Mouse (Mus musculus) layer of hippocampus, postnatal 36 days (tissue): Measurements from ENCODE around the gene Foxj3. TPM values are rescaled to one million over a fixed set of nuclear protein-coding genes. Genes with fewer than 3 reads are reported as not detected.

Experiments used
- DNase-seq, 2 experiments: peaks; one replicate each; pipeline ENCODE4 v3.0.0; 2022
- total RNA-seq, 2 experiments: library from RNA; stranded (reverse); gene quantifications; 2 replicates each; pipeline ENCODE4 v1.2.3; 2021

The Foxj3 gene
- total RNA-seq, 2 experiments from 2014 or later: 63.6 to 72.9 TPM

DNA sequence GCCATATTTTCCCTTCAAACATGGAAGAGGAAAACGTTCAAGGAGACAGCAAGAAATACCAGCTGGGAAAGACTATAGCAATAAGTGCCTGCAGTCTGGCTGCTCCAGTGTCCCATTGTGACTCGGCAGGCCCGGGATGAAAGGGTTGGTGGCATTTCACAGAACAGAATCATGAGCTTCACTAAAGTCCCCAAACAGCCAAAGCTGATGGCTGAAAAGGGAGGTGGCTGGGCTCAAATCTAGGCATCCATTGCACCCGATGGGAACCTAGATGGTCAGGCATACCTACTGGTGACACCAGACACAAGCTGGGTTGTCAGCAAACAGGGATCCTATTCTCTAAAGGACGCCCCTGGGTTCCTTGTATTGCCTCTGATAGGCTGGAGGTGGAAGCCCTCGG is 101.1 kb downstream of the Foxj3 start:
- no peak for DNase-seq

DNA sequence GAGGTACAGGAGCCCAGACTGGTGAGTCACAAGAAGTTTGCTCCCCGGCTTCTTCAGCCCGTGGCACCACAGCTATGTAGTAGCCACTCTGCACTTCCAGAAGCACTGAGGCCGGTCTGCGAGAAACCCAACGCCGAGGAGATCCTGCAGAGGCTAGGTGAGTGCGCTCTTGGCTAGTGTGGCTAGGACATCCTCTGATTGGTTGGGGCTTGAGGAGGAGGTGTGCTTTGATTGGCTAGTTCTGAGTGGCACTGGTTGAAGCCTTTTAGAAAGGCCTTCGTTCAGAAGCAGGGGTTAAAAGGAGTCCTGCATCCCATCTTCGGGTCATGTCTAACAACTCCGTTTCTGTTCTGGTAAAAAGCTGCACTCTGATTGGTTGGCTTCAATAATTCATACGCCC is 101.9 kb downstream of the Foxj3 start:
- no peak for DNase-seq

DNA sequence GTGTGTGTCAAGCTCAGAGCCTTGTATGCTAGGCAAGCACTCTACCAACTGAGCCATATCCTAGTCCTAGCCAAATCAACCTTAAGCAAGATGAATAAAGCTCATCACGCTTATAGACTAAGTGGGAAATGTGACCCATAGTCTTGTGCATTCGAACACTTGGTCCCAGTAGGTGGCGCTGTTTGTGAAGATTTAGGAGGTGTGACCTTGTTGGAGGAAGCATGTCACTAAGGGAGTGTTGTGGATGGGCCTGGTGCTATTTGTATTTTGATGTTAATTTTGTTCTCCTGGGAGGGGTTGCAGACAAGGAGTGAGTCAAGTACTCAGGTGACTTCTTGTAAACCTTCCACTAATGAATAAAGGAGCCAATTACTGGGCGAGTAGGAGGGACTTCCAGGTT is 105.9 kb downstream of the Foxj3 start:
- no peak for DNase-seq

DNA sequence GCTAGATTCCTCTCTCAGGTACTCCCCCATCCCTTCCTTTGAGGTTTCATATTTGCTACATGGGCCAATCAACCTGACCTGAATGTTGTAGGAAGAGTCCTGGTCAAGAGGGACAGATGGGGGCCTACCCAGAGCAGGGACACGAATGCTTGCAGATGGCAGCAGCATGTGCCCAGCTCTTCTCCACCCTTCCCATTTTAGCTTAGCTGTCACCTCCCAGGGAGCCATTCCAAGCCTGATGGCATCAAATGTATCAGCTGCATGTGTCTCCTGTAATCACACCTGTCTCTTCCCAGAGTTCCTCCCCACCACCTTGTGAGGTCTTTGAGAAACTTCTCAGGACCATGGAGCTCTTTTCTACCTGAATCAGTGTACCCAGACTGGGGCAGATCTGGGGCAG is 120.2 kb downstream of the Foxj3 start:
- no peak for DNase-seq

DNA sequence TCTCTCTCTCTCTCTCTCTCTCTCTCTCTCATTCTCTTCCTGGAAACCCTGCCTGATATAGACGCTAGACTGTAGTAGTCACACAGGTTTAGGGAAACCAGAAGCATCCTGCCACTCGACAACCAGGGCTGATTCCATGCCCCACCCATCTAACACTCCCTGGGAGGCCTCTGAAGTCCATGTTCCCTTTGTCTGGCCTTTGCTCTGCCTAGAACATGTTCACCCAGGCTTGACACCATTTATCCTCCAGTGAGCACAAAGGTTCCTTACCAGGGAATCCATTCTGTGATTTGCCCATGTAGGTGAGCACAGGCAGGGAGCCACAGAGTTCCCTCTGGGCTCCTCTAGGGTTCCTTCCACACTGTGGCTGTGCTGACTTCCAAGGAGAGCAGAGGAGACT is 121.4 kb downstream of the Foxj3 start:
- no peak for DNase-seq

DNA sequence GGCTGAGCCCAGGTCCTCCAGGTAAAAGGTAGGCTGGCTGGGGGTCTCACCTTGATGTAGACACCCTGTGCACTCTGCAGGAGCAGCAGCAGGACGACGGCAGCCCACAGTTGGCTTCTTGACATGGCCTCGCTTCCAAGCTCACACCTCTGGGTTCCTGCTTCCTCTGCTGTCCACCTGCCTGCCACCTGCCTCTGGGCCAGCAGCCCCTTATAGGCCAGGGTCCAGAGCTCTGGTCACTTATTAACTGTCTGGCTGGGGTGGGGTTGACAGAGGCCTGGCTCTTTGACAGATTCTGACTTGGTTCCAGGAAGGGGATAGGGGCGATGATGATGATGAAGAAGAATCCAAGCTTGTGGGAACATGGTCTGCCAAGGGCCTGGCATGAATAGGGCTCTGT is 121.9 kb downstream of the Foxj3 start, which contains the start of gene Guca2b:
Gene Guca2b (minus strand): TSS at position 224 of the 400 bp plus-strand sequence.
- DNase-seq: no peak

DNA sequence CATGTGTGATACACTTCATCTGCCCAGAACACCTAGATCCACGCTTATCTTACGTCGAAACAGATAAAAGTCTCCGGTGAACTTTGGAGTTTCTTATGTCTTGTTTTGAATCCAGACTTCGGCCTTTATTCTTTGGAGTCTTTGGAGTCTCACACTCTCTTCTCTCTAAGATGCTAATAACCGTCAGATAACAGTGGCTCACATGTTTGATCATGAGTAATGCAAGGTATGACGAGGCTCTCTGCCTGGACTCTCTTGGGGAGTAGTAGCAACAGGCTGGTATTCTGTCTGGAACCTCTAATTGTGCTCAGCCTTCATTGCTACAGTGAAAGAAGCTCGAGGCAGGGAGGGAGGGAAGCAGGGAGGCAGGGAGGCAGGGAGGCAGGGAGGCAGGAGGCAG is 123.2 kb downstream of the Foxj3 start:
- no peak for DNase-seq

DNA sequence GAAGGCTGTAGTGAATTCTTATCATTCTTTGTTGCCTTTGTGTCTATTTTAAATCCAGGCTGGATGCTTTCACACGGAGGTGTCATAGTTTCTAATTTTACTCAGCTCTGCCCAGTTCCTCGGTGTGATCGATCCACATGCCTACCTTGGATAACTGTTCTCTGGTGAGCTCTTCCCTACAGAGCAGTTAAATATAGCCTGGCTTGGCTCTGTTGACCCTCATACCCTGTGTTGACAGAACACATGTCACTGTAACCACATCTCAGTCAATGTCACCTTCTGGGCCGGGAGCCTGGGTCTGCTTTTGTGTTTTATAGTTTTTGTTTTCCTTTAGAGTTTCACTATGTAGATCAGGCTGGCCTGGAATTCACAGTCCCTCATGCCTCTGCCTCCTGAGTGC is 125.3 kb downstream of the Foxj3 start:
- DNase-seq: no peak

DNA sequence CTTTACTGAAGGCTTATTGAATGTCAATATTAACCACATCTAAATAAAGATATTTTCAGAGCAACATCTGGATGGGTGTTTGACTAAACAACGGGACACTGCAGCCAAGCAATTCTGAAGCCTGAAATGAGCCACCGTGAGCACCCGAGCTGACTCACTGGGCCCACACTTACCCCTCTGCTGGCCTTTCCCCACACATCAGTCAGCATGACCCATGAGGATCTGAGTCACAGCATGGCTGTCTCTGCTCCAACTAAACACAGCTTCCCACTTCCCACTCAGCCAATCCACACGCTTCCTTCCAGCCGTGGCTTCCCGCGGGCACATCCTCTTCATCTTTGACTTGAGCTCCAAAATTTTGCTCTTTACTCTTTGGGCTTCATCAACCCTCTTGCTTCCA is 126.2 kb downstream of the Foxj3 start:
- no peak for DNase-seq

DNA sequence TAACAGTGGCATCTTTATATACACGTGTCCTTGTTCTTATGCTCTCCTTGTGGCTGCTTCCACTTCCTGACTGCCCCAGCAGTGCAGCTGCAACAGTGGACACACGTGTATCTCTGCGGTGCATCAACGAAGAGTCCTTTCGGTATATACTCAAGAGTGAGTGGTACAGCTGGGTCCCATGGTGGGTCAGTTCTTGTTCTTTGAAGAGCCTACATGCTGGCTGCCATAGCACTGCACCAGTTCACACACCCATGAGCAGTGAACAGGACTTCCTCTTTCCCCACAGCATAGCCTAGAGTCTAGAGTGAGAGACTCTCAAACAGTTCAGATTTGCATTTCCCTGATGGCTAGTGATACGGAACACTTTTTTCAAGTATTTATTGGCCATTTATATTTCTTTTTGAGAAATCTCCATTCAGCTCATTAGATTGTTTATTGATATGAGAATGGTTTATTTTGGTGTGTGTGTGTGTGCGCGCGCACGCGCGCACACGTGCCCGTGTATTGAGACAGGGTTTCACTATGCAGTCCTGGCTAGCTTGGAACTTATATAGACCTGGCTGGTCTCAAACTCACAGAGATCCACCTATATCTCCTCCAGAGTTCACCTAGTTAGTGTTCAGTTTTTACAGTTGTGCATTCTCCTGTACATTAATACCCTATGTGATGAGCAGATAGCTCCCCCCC is 126.7 kb downstream of the Foxj3 start:
- no peak for DNase-seq

DNA sequence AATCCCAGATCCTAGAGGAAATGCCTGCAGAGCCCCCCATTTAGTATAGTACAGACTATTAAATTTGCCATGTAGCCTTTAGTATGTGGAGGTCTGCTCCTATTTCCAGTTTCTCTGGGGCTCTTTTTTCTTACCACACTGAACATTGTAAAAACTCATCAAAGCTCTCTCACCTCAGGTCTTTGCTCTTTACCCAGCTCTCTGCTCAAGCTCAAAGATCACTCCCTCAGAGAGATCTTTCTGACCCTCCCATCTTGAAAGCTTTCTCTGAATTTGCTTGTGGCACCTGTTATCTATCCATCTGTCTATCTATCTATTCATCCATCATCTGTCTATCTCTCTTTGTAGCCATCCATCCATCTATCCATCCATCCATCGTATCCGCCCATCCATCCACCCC is 128.4 kb downstream of the Foxj3 start:
- DNase-seq: no peak

DNA sequence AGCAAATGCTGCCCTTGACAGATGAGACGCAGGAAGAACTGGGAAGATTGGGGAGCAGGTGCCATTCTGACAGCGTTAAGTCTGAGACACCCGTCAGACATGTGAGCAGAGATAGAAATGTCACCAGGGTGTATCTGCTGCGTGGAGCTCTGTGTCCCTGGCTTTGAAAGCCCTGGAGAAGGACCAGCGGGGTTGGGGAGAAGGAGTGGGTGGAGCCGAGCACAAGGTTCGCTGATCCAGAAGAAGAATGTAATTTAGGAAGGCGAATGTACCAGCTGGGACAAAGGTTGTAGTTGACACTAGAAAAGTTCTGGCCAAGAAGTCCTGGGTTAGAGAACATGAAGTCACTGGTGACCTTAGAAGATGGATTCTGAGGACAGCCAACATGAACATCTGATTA is 129.3 kb downstream of the Foxj3 start:
- DNase-seq: no peak

DNA sequence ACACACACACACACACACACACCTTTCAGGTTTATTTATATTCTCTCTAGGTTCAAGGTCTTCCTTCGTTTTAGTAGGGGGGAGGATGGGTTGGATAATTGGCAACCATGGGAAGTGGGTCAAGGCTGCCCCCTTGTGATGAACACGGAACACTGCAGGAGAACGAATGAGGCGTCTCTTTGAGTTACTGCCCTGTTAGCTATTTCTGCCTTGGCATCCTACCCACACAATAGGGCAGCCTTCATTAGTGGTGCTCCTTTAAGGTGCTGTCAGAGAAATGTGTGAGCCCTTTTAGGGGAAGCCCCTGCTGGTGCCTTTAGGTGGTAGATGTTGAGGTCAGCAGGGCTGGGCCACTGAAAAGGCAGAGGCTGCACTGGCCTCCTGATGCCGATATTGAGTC is 130.7 kb downstream of the Foxj3 start:
- DNase-seq: peak in 1 of 2 experiments; percentile 44

DNA sequence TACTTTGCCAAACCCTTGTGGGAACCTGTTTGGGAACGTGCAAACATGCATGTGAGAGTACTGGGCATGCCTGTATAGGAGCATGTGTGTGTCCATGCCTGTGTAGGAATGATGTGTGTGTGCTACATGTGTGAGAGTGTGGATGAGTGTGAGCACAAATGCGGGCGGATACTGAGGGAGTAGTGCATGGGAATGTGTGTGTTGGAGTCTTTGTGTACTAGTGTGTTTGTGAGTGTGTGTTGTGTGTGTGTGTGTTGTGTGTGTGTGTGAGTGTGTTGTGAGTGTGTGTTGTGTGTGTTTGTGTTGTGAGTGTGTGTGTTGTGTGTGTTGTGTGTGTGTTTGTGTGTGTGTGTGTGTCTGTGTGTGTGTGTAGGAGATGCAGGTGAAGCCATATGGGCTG is 131.4 kb downstream of the Foxj3 start:
- no peak for DNase-seq

DNA sequence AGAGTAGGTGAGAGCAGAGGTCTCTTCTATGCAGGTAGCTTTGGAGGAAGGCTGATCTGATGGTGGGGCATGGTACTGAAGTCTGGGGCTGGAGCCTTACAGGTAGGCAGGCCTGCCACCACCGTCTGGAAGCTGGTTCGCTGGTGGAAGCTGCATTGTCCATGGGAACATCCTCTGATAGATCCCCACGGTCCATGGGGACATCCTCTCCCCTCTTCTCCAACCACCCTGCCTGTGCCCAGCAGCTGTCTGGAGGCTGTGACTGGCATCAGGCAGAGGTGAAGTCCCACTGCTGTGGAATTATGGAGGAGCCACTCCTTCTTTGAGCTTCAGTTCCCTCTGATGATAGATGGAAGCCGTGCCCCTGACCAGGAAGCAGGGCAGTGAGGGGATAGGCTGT is 131.8 kb downstream of the Foxj3 start:
- no peak for DNase-seq

DNA sequence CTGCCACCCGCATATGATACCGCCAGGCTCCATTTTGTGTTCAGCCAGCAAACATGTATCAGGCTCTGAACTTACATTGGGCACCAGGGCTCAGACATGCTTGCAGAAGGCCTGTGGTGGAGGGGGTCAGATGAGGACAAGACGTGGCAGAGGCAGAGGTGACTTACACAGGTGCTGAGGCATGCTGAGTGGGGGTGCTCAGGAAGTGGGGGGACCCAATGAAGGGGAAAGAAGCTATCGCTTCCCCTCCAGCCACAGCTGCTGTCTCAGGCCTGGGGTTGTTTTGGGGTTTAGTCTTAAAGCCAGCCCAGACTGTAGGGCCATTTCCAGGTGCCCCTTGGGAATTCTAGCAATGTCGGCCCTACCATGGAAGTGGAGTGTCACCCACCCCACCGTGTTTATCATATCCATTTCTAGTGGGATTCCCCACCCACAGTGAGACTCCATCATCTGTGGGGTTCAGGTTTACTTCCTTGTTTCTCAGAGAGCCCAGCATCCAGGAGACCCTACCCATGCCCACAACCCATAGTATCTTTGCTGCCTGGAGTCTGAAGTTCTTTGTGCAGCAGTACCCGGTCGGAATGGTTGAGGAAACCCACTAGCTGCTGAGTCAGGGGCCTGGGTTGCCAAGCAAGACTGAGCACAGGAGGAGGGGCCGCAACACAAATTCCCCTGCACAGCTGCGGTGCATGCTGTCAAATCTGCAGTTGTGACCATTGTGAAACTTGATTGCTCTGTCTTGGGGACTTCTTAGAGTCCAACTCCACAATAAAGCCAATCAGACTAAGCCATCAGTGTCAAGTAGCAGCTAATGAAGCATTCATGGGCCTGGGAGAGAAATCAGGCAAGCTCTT is 132.8 kb downstream of the Foxj3 start:
- DNase-seq: no peak

DNA sequence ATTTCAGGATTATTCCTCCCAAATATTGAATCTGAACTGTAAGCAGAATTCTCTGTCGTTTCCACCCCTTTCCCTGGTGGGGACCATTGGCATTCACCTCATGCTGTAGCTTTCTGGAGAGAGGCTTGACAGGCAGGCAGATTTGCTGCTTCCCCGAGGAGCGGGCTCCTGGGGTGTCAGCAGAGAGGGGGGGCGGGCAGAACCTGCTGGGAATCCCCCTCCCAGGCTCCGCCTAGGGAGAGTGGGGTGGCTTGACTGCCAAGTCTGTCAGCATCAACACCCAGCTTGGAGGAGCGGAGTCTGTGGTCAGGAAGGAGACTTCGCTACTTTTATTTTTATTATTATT is 133.4 kb downstream of the Foxj3 start:
- DNase-seq: no peak

DNA sequence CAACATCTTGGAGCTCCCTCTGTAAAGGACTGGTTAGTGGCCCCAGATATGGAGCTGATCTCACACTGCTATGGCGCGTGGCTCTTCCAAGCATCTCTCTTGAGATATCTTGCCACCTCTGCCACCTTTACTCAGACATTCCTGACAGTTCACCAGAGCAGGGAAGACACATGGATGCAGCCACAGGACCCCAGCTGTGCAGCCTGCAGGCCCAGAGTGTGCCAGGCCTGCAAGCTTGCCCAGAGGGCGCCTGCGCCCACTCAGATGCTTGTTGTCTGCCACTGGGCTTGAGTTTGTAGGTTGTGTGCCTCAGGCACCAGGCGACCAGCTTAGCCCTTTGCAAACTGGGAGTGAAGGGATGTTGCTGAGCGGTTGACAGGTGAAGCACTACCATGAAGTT is 133.9 kb downstream of the Foxj3 start:
- DNase-seq: no peak

DNA sequence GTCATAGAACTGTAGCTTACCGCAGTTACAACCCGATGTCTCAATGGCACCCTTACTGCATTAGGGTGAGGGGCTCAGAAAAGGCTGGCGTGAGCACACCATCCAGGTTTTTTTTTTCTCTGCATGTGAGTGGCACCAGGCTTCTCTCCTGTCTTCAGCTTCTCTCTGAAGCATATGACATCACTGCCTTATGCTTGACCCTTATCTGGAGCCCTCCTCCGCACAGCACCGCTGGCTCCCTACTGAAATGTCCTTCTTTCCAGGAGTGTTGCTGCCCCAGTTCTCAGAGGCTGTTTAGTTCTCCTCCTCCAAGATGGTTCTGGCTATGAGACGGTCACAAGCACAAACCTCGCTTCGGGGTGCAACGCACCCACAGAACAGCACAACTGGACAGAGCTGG is 134.4 kb downstream of the Foxj3 start:
- no peak for DNase-seq

DNA sequence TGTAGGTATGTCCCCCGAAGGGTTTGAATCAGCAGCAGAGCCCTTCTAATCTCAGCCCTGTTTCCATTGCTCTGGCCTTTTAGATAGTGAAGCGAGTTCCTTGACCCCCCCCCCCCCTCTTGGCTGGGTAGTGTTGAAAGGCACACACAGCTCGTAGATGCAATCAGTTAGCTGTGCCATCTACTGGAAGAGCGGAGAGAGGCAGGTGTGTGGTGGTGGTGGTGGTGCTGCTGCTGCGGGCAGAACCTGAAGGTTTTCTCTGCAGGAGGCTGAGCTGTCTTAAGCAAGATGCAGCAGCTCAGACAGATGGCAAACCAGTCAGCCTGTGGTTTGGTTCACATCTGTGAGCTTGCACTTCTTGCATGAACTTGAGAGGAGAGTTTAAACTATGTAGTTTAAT is 135.9 kb downstream of the Foxj3 start:
- DNase-seq: no peak
